Mouse (Mus musculus): ENCODE data around the gene Zfp335. TPM values are rescaled to one million over a fixed set of nuclear protein-coding genes. Genes with fewer than 3 reads are reported as not detected.

Zfp335 gene
- polyA plus RNA-seq, 1 experiment from 2014 or later: 18.9 TPM

- Histone ChIP-seq H3K27me3 (replicated peaks) (no peaks in the 10 kb centered on the region), H3K4me2 (no peak overlapping the region), H3K36me3 (replicated peaks) (peaks cover 87% of the 10 kb centered on the region), H3K4me1 (no peaks in the 10 kb centered on the region), H3K4me3 (no peak overlapping the region), H3K9me3 (0 out of 2 replicates have a peak, but pooled peaks cover 3% of the 10 kb centered on the region), H3K27ac (no peak overlapping the region), H3K9ac (no peak overlapping the region)
- no peak for ATAC-seq (replicated peaks)
- WGBS: 75% methylated on average over 1 of the region's 1 CpGs
These were observed 8.1 kb downstream of the Zfp335 start for GRCm38 (mm10) chr2:164903496-164903895.

- Histone ChIP-seq H3K36me3 (replicated peaks) (peaks cover 87% of the 10 kb centered on the region), H3K4me1 (no peaks in the 10 kb centered on the region), H3K27me3 (replicated peaks) (no peaks in the 10 kb centered on the region), H3K27ac (no peak overlapping the region), H3K4me3 (no peak overlapping the region), H3K9me3 (0 out of 2 replicates have a peak, but pooled peaks cover 3% of the 10 kb centered on the region), H3K9ac (no peak overlapping the region), H3K4me2 (no peak overlapping the region)
- 93% methylated on average over 13 of the region's 13 CpGs for WGBS
- ATAC-seq (replicated peaks): no peak
These were observed 10.2 kb downstream of the Zfp335 start for GRCm38 (mm10) chr2:164901380-164901779.

GRCm38 (mm10) chr2:164899723-164900459 lies 11.7 kb downstream of the Zfp335 start:
- 91% methylated on average over 16 of the region's 16 CpGs for WGBS
- H3K27ac ChIP-seq: no peak overlapping the region
- H3K9me3 ChIP-seq: no peaks in the 10 kb centered on the region
- H3K4me3 ChIP-seq: no peak overlapping the region
- peaks cover 88% of the 10 kb centered on the region for H3K36me3 ChIP-seq (replicated peaks)
- no peaks in the 10 kb centered on the region for H3K27me3 ChIP-seq (replicated peaks)
- no peak for ATAC-seq (replicated peaks)
- H3K4me2 ChIP-seq: no peak overlapping the region
- H3K4me1 ChIP-seq: no peaks in the 10 kb centered on the region
- no peak overlapping the region for H3K9ac ChIP-seq

- H3K27me3 ChIP-seq (replicated peaks): no peaks in the 10 kb centered on the region
- WGBS: 95% methylated on average over 15 of the region's 15 CpGs
- no peaks in the 10 kb centered on the region for H3K4me1 ChIP-seq
- no peak overlapping the region for H3K9ac ChIP-seq
- H3K27ac ChIP-seq: no peak overlapping the region
- H3K36me3 ChIP-seq (replicated peaks): peaks cover 86% of the 10 kb centered on the region
- no peak overlapping the region for H3K4me2 ChIP-seq
- H3K4me3 ChIP-seq: no peak overlapping the region
- no peak for ATAC-seq (replicated peaks)
- no peaks in the 10 kb centered on the region for H3K9me3 ChIP-seq
These were observed 12.5 kb downstream of the Zfp335 start for GRCm38 (mm10) chr2:164899034-164899433.

- Histone ChIP-seq H3K27ac (no peak overlapping the region), H3K4me3 (no peak overlapping the region), H3K36me3 (replicated peaks) (peaks cover 90% of the 10 kb centered on the region), H3K9me3 (no peaks in the 10 kb centered on the region), H3K4me2 (no peak overlapping the region), H3K27me3 (replicated peaks) (no peaks in the 10 kb centered on the region), H3K4me1 (no peaks in the 10 kb centered on the region), H3K9ac (no peak overlapping the region)
- WGBS: 96% methylated on average over 7 of the region's 7 CpGs
- ATAC-seq (replicated peaks): no peak
These were observed 13.5 kb downstream of the Zfp335 start for GRCm38 (mm10) chr2:164898008-164898407.

GRCm38 (mm10) chr2:164895885-164896284 lies 15.7 kb downstream of the Zfp335 start:
- Histone ChIP-seq H3K36me3 (replicated peaks) (peaks cover 88% of the 10 kb centered on the region), H3K9ac (no peak overlapping the region), H3K9me3 (no peaks in the 10 kb centered on the region), H3K4me1 (no peaks in the 10 kb centered on the region), H3K4me3 (no peak overlapping the region), H3K4me2 (no peak overlapping the region), H3K27me3 (replicated peaks) (no peaks in the 10 kb centered on the region), H3K27ac (no peak overlapping the region)
- 94% methylated on average over 6 of the region's 6 CpGs for WGBS
- ATAC-seq (replicated peaks): no peak

GRCm38 (mm10) chr2:164894644-164895043 lies 16.9 kb downstream of the Zfp335 start:
- Histone ChIP-seq H3K27me3 (replicated peaks) (no peaks in the 10 kb centered on the region), H3K27ac (no peak overlapping the region), H3K4me1 (no peaks in the 10 kb centered on the region), H3K36me3 (replicated peaks) (peaks cover 93% of the 10 kb centered on the region), H3K4me3 (no peak overlapping the region), H3K4me2 (no peak overlapping the region), H3K9ac (no peak overlapping the region), H3K9me3 (no peaks in the 10 kb centered on the region)
- no peak for ATAC-seq (replicated peaks)
- 67% methylated on average over 1 of the region's 1 CpGs for WGBS

- Histone ChIP-seq H3K4me3 (no peak overlapping the region), H3K4me1 (no peaks in the 10 kb centered on the region), H3K4me2 (no peak overlapping the region), H3K36me3 (replicated peaks) (peaks cover 91% of the 10 kb centered on the region), H3K27ac (no peak overlapping the region), H3K9me3 (no peaks in the 10 kb centered on the region), H3K9ac (no peak overlapping the region), H3K27me3 (replicated peaks) (no peaks in the 10 kb centered on the region)
- 58% methylated on average over 5 of the region's 5 CpGs for WGBS
- no peak for ATAC-seq (replicated peaks)
These were observed 17.5 kb downstream of the Zfp335 start for GRCm38 (mm10) chr2:164894048-164894447.

- H3K4me2 ChIP-seq: no peak overlapping the region
- no peaks in the 10 kb centered on the region for H3K9me3 ChIP-seq
- H3K4me3 ChIP-seq: no peak overlapping the region
- H3K27ac ChIP-seq: no peak overlapping the region
- no peaks in the 10 kb centered on the region for H3K4me1 ChIP-seq
- H3K9ac ChIP-seq: no peak overlapping the region
- no peak for ATAC-seq (replicated peaks)
- WGBS: 95% methylated on average over 6 of the region's 6 CpGs
- H3K36me3 ChIP-seq (replicated peaks): peaks cover 91% of the 10 kb centered on the region
- no peaks in the 10 kb centered on the region for H3K27me3 ChIP-seq (replicated peaks)
These were observed 18.8 kb downstream of the Zfp335 start for GRCm38 (mm10) chr2:164892696-164893216.

- Histone ChIP-seq H3K4me1 (no peaks in the 10 kb centered on the region), H3K9ac (no peak overlapping the region), H3K27ac (no peak overlapping the region; the same call in 1 of the 2 replicates), H3K36me3 (replicated peaks) (peaks cover 91% of the 10 kb centered on the region), H3K9me3 (no peaks in the 10 kb centered on the region), H3K27me3 (replicated peaks) (no peaks in the 10 kb centered on the region), H3K4me3 (no peak overlapping the region), H3K4me2 (no peak overlapping the region)
- ATAC-seq (replicated peaks): no peak
- 83% methylated on average over 15 of the region's 15 CpGs for WGBS
These were observed 19.5 kb downstream of the Zfp335 start for GRCm38 (mm10) chr2:164891908-164892695.

- no peak overlapping the region for H3K27ac ChIP-seq
- no peak overlapping the region for H3K4me2 ChIP-seq
- no peaks in the 10 kb centered on the region for H3K4me1 ChIP-seq
- H3K36me3 ChIP-seq (replicated peaks): peaks cover 92% of the 10 kb centered on the region
- H3K27me3 ChIP-seq (replicated peaks): no peaks in the 10 kb centered on the region
- WGBS: 89% methylated on average over 13 of the region's 13 CpGs
- H3K4me3 ChIP-seq: no peak overlapping the region
- no peaks in the 10 kb centered on the region for H3K9me3 ChIP-seq
- no peak for ATAC-seq (replicated peaks)
- no peak overlapping the region for H3K9ac ChIP-seq
These were observed 20.3 kb downstream of the Zfp335 start for GRCm38 (mm10) chr2:164891056-164891834.

Data from midbrain, embryonic 15.5 days (tissue).